Mouse (Mus musculus) cortical plate, adult 2 months (tissue): ENCODE results near the gene Aip.
"Not testable (repeated sequence)": the region's sequence is repeated elsewhere in the genome, so short reads cannot be mapped to it uniquely, and the experiment has no call there.

Experiments used
- CTCF ChIP-seq: fragments of 200-500 bp; IDR thresholded peaks from 2 replicates; pipeline ENCODE4 v1.5.1; 2011; ENCODE audit warnings: mild to moderate bottlenecking, control low read depth, low read length; ENCODE audit not compliant: insufficient read depth; ENCODE audit errors: extremely low read depth
- POLR2A ChIP-seq: fragments of 200-500 bp; IDR thresholded peaks from 2 replicates; pipeline ENCODE4 v1.6.1; 2011; ENCODE audit warnings: mild to moderate bottlenecking, low read length, control low read depth; ENCODE audit not compliant: insufficient read depth; ENCODE audit errors: extremely low read depth

GRCm38 (mm10) chr19:4068242-4068641 is 57.4 kb downstream of the Aip start:
- not testable (repeated sequence) for TF ChIP-seq POLR2A, CTCF
